Mouse (Mus musculus) heart, postnatal 0 days (tissue): ENCODE measurements at regions not wholly inside any gene's neighbourhood (a gene's known extent, or its start where the extent isn't known, plus 50 kb on each side); places are given as distances from the start of the nearest gene placed in this dataset.

Experiments used
- CTCF ChIP-seq: IDR thresholded peaks from 2 replicates; pipeline ENCODE4 v1.5.1; 2016; ENCODE audit warnings: antibody characterized with exemption, control low read depth, low read depth
- EP300 ChIP-seq: IDR thresholded peaks from 2 replicates; pipeline ENCODE4 v1.6.1; 2016; ENCODE audit warnings: antibody characterized with exemption, low read depth

DNA sequence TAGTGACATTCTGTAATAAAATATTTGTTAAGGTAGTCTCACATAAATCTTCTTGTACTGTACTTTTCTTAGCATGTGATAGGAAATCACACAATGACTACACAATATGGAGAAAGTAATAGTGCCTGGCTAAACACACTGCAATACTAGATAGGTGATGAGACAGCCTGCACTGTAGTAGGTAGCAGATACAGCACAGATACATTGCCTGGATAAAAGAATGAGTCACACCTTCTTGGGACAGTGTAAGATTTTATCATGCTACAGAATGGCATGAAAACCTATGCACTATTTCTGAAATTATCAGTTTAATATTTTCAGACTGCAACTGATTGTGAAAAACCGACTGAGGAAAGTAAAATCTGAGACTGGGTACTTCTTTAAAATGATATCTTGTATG lies 1855.2 kb upstream of the Lrrc6 start:
- TF ChIP-seq CTCF = no peak
- no peak for TF ChIP-seq EP300
